Mouse (Mus musculus) cerebellum, postnatal 10 days (tissue): ENCODE data around the gene Gm5134.
A peak's percentile ranks its signal among the peaks of the same experiment; 100 is the strongest.

ENCODE experiments used
- DNase-seq, 2 experiments: peaks; one replicate each; pipeline ENCODE4 v3.0.0; 2021; ENCODE audit warnings: mixed read lengths in 2 of 2

The Gm5134 gene

GRCm38 (mm10) chr10:75954381-75954811 lies at the start of gene Gm5134:
Gene Gm5134 (plus strand): TSS chr10:75954514.
- no peak for DNase-seq

DNA sequence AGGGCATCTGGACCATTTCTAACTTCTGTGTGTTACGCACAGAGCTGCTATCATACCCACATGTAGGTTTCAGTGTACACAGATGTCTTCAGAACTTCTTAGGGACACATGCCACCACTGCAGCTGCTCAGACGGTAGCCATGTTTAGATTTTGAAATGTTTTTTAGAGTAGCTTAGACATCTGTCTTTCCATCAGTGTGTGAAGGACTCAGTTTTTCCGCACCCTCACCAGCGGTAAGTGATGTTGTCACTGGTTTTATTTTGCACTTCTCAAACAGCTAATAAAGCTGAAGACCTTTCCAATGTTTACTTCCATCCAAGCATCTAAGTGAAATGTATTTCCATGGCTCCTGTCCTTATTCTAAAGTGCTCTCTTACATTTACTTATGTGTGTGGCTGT lies 47.4 kb upstream of the Gm5134 start:
- no peak for DNase-seq

GRCm38 (mm10) chr10:75910698-75911097 lies 43.6 kb upstream of the Gm5134 start:
- DNase-seq: no peak

GRCm38 (mm10) chr10:75913013-75913589 lies 41.2 kb upstream of the Gm5134 start:
- DNase-seq: no peak

DNA sequence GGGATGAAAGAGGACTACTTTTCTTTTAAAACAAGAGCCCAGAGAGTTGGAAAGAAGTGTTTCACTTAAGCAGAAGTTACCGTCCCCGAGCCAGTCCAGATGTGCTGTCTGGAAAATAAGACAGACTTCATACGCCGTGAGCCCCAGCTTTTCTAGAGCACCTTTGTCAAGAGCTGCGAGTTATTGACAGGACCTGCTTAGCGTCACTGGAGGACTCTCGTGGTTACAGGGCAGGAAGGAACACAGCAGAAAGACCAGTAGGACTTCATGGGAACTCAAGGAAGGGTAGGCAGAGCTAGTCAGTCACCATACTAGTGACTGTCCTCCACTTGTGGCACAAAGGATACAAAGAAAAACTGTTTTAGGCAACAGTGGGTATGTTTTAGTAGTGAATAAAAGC lies 38.8 kb upstream of the Gm5134 start:
- DNase-seq: no peak

- DNase-seq: no peak
These were observed 37.5 kb upstream of the Gm5134 start for GRCm38 (mm10) chr10:75916840-75917239.

GRCm38 (mm10) chr10:75919026-75919425 lies 35.3 kb upstream of the Gm5134 start:
- no peak for DNase-seq

DNA sequence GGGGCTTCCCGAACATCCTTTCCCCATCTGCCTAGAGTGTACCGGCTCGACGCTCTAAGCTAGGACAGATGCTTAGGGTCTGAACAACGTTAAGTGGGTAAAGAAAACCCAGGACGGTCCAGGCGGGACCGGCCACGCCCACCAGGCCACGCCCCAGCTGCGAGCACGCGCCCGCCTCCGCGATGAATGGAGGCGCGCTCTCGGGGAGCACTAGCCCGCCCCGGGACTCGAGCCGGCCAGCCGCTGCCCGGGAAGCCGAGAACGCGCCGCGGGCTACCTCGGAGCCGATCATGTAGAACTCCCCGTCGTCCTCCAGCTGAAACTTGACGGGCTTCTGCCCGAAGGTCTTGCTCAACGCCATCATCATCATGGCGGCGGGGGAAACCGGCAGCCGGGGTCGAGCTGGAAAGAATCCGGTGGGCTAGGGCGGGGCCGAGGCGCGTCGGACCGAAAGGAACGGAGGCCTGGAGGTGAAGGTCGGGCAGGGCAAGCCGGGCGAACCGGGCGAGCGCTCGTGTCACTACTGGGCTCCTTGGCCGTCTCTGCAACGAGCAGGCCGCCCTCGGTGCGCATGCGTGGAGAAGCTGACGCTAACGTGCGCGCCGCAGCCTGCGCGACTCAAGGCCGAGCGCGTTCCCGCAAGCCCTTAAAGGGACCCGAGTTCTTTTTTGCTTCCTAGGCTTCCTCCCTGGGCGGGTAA lies 33.1 kb upstream of the Gm5134 start, which contains the start of gene Smarcb1:
TSS of gene Smarcb1 (minus strand) at position 592 of the 700 bp plus-strand sequence.
- DNase-seq: peak; percentile 97 to 98

- DNase-seq: peak; percentile 67 to 74
These were observed 32.4 kb upstream of the Gm5134 start for GRCm38 (mm10) chr10:75921726-75922560.

- no peak for DNase-seq
These were observed 30.0 kb upstream of the Gm5134 start for GRCm38 (mm10) chr10:75924324-75924723.

- DNase-seq: no peak
These were observed 27.9 kb upstream of the Gm5134 start for GRCm38 (mm10) chr10:75926396-75926795.

- DNase-seq: peak in 1 of 2 experiments; percentile 41
These were observed 24.0 kb upstream of the Gm5134 start for GRCm38 (mm10) chr10:75930304-75930703.

DNA sequence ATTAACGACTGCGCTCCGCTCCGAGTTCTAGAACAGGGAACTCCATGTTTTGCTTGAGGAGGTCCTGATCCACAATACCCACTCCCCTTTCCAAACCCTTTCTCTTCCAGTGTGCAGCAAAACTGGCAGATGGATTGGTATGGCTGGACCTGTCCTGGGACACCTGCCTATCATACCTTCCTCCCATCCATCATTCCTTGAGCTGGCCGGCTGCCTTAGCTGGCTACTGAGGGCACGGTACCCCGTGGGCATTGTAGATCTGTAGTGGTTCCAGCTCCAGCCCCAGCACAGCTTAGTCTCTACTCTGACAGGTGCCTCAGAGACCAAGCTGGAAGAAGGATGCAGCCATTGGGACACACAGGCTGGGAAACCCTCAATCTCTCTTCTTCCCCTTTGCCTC lies 23.0 kb upstream of the Gm5134 start:
- no peak for DNase-seq

GRCm38 (mm10) chr10:75932081-75932678 lies 22.1 kb upstream of the Gm5134 start:
- DNase-seq: peak; percentile 41 to 45

- no peak for DNase-seq
These were observed 21.4 kb upstream of the Gm5134 start, which contains the start of gene Chchd10 for GRCm38 (mm10) chr10:75932891-75933290. Gene Chchd10 (plus strand): TSS chr10:75933130.

- no peak for DNase-seq
These were observed 19.3 kb upstream of the Gm5134 start for GRCm38 (mm10) chr10:75934991-75935390.

DNA sequence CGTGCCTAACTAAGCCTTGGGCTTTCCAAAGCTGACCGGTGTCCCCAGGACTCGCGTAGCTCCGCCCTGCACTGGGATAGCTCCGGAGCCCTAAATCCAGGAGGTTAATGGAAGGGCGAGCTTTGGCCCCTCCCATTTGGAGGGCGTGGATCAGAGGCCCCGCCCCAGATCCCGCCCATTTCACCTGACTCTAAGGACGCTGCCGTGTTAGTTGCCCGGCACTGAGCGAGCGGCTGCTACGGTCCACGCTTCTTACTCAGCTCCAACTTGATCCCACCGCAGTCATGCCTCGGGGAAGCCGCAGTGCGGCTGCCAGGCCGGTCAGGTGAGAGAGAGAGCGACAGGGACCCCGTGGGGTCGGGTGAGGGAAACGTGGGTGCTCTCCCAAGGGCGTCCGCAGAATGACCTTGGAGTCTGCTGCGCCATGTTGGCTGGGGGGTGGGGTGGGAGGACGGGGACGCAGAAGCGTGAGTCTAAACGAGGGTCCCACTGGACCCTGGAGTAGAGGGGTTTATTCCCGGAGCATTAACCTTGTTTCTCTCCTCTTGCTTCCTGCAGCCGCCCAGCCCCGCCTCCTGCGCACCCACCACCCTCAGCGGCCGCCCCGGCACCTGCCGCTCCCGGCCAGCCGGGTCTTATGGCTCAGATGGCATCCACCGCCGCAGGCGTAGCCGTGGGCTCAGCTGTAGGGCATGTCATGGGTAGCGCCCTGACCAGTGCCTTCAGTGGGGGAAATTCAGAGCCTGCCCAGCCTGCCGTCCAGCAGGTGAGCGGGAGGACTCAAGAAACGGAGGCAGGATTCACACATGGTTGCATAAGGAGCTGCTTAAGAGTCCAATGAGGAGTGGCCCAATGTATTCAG lies 18.4 kb upstream of the Gm5134 start, which contains the start of gene Mmp11:
TSS of gene Mmp11 (minus strand) at position 817 of the 862 bp plus-strand sequence.
- DNase-seq: peak; percentile 86 to 87

GRCm38 (mm10) chr10:75936909-75937667 lies 17.2 kb upstream of the Gm5134 start:
- DNase-seq: no peak

DNA sequence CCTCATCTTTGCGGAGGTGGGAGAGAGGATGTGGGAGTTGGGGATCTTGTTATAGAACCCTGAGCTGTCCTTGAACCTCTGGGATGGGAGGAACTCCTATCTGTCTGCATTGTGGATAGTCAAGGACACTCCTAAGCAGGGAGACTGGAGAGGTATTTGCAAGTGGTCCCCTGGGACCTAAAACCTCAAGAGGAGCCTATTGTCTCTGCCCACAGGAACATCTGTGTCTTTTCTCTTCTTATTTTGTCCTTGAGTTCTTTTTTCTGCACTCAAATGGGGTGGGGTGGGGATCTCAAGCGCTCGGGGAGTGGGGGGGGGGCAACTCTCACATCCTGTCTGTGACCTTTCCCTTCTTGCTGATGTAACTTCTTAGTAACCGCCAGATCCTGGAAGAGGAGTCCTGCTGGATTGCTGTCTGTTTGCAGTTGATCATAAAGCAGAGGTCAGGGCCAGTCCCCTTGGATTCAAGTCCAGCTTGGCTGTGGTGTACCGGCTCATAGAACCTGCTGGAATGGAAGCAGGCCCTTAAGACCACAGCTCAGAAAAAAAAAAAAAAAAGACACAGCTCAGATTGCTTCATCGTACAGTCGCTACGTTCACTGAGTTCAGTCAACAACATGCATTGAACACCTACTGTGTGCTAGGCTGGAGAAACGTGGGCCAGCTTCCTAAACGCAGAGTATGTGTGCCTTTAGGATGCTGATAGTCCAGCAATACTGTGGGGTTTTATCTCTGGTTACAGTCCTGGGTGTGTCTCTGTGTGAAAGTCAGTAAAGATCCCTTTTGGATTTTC lies 16.3 kb upstream of the Gm5134 start:
- DNase-seq: no peak
